Mouse (Mus musculus) 3134 (cell line): Measurements from ENCODE around the gene Cenpf.

Experiments used
- DNase-seq: peaks from one replicate; pipeline ENCODE4 v3.0.0-alpha.2; 2011; ENCODE audit warnings: low spot score; ENCODE audit not compliant: insufficient read length; ENCODE audit errors: extremely low read depth

Cenpf gene

GRCm38 (mm10) chr1:189633791-189634190, 54.1 kb downstream of the Cenpf start:
- DNase-seq, result no peak

- DNase-seq, result no peak
These were observed 55.8 kb downstream of the Cenpf start for GRCm38 (mm10) chr1:189631906-189632675.

GRCm38 (mm10) chr1:189630026-189630425, 57.9 kb downstream of the Cenpf start:
- DNase-seq, result no peak

GRCm38 (mm10) chr1:189627976-189628768, 59.7 kb downstream of the Cenpf start:
- DNase-seq, result peak; percentile 42

- no peak for DNase-seq
These were observed 63.1 kb downstream of the Cenpf start for GRCm38 (mm10) chr1:189624756-189625155.

GRCm38 (mm10) chr1:189618970-189619740, 68.7 kb downstream of the Cenpf start:
- no peak for DNase-seq

- no peak for DNase-seq
These were observed 70.5 kb downstream of the Cenpf start for GRCm38 (mm10) chr1:189617381-189617780.

- no peak for DNase-seq
These were observed 72.6 kb downstream of the Cenpf start for GRCm38 (mm10) chr1:189615246-189615645.

GRCm38 (mm10) chr1:189613076-189613475, 74.8 kb downstream of the Cenpf start:
- no peak for DNase-seq

- DNase-seq, result no peak
These were observed 76.1 kb downstream of the Cenpf start for GRCm38 (mm10) chr1:189611775-189612174.

- no peak for DNase-seq
These were observed 79.2 kb downstream of the Cenpf start for GRCm38 (mm10) chr1:189608640-189609039.

- DNase-seq, result no peak
These were observed 79.8 kb downstream of the Cenpf start for GRCm38 (mm10) chr1:189608039-189608438.

GRCm38 (mm10) chr1:189605598-189606126, 82.2 kb downstream of the Cenpf start:
- DNase-seq, result no peak

GRCm38 (mm10) chr1:189597096-189597495, 90.8 kb downstream of the Cenpf start:
- no peak for DNase-seq
